Mouse (Mus musculus) midbrain, embryonic 11.5 days (tissue): ENCODE data around the gene Vps39. TPM values are rescaled to one million over a fixed set of nuclear protein-coding genes. Genes with fewer than 3 reads are reported as not detected.

Source experiments
- ATAC-seq: fragments of 200-750 bp; cut with Nextera tagmentation; 2 replicates; pipeline ENCODE4 v1.8.0; 2017; ENCODE audit warnings: moderate TSS enrichment, moderate library complexity; ENCODE audit not compliant: low FRiP score
- DNase-seq: peaks from one replicate; pipeline ENCODE4 v3.0.0; 2015; ENCODE audit warnings: low spot score; ENCODE audit errors: missing footprints
- H3K27ac ChIP-seq: fragments of 300-500 bp; sonication (generic); 2 replicates; pipeline ENCODE4 v1.5.1; 2014; ENCODE audit warnings: low read depth, low read length
- H3K27me3 ChIP-seq: fragments of 300-500 bp; sonication (generic); 2 replicates; pipeline ENCODE4 v1.6.1; 2014; ENCODE audit warnings: mild to moderate bottlenecking, low read length, moderate library complexity, mixed read lengths; ENCODE audit not compliant: control insufficient read depth, insufficient read depth
- H3K36me3 ChIP-seq: fragments of 300-500 bp; sonication (generic); 2 replicates; pipeline ENCODE4 v1.6.1; 2014; ENCODE audit warnings: mild to moderate bottlenecking, low read length, moderate library complexity, mixed read lengths; ENCODE audit not compliant: control insufficient read depth, insufficient read depth
- H3K4me1 ChIP-seq: fragments of 300-500 bp; sonication (generic); 2 replicates; pipeline ENCODE4 v1.6.1; 2014; ENCODE audit warnings: low read length; ENCODE audit not compliant: control insufficient read depth, insufficient read depth
- H3K4me2 ChIP-seq: fragments of 300-500 bp; sonication (generic); 2 replicates; pipeline ENCODE4 v1.6.1; 2014; ENCODE audit warnings: mild to moderate bottlenecking, moderate library complexity
- H3K4me3 ChIP-seq: fragments of 300-500 bp; sonication (generic); 2 replicates; pipeline ENCODE4 v1.5.1; 2014; ENCODE audit warnings: low read depth, low read length
- H3K9ac ChIP-seq: fragments of 300-500 bp; sonication (generic); 2 replicates; pipeline ENCODE4 v1.6.1; 2014; ENCODE audit warnings: low read length
- H3K9me3 ChIP-seq: fragments of 300-500 bp; sonication (generic); 2 replicates; pipeline ENCODE4 v1.6.1; 2016; ENCODE audit warnings: low read length; ENCODE audit not compliant: control insufficient read depth
- WGBS: fragments of 180-500 bp; shearing (Covaris S2); extraction: QIAGEN DNeasy Blood & Tissue Kit; methylation state at CpG from one replicate; pipeline ENCODE4 v1.1.7; 2014; 5-methylcytosine and 5-hydroxymethylcytosine counted together
- polyA plus RNA-seq: library from polyadenylated mRNA; unstranded; fragments of >200 nt; fragmentation: Nextera tagmentation; extraction: Ambion mirVana; gene quantifications from 2 replicates; pipeline ENCODE4 v1.2.1, GENCODE M21; 2014

The Vps39 gene
- polyA plus RNA-seq, 1 experiment from 2014 or later: 36.8 TPM

GRCm38 (mm10) chr2:120366501-120366900 is 13.6 kb upstream of the Vps39 start:
- ATAC-seq: no peak
- H3K27ac ChIP-seq: no peak overlapping the region
- no peak for DNase-seq
- 97% methylated on average over 3 of the region's 3 CpGs for WGBS
- H3K9ac ChIP-seq: no peak overlapping the region
- no peaks in the 10 kb centered on the region for H3K4me1 ChIP-seq
- no peak overlapping the region for H3K4me3 ChIP-seq
- no peaks in the 10 kb centered on the region for H3K27me3 ChIP-seq
- H3K9me3 ChIP-seq: no peaks in the 10 kb centered on the region
- no peak overlapping the region for H3K4me2 ChIP-seq
- H3K36me3 ChIP-seq: peaks cover 13% of the 10 kb centered on the region; the same call in 1 of the 2 replicates

DNA sequence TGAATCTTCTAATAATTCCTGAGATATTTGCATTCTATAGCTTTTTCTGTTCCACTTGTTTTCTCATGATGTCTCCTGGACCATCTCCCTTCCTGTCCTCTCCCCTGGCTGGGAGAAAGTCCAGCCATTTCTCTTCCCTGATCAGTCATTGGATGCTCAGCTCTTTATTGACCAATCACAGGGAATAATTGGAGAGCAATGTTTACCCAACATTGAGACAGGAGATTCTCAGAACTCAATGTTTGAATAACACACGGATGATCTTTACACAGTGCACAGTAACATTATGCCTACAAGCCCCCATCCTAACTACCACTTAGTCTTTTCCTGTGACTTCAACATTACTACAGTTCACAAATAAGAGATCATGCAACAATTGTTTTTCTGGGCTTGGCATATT is 7.5 kb upstream of the Vps39 start:
- DNase-seq (no peak), ATAC-seq (no peak)
- no peaks in the 10 kb centered on the region for H3K4me1 ChIP-seq
- no peak overlapping the region for H3K4me2 ChIP-seq
- WGBS: 88% methylated on average over 1 of the region's 1 CpGs
- peaks cover 6% of the 10 kb centered on the region; the same call in 1 of the 2 replicates for H3K36me3 ChIP-seq
- no peak overlapping the region for H3K4me3 ChIP-seq
- H3K9ac ChIP-seq: no peak overlapping the region
- H3K9me3 ChIP-seq: no peaks in the 10 kb centered on the region
- no peak overlapping the region for H3K27ac ChIP-seq
- no peaks in the 10 kb centered on the region for H3K27me3 ChIP-seq

DNA sequence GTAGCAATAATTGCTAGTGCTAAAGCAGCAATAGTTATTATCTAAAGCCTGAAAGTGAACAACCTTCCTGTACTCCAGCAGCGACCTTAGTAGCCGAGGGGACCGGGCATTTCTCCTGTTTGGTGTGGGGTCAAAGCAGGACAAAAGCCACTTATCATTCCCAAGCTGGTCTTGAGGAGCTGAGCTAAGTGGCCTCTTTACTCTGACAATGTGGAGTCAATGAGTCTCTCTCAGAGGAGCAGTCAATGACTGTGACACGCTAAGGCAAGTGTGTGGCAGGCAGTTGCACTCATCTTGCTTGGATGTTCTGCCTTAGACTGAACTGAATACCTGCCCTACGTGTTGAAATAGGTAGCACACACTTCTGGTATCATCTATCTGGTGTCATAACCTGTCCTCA is 1.6 kb downstream of the Vps39 start:
- 84% methylated on average over 5 of the region's 5 CpGs for WGBS
- H3K4me1 ChIP-seq: peaks cover 11% of the 10 kb centered on the region; the same call in 1 of the 2 replicates
- DNase-seq: no peak
- no peak overlapping the region for H3K27ac ChIP-seq
- H3K4me2 ChIP-seq: no peak overlapping the region
- H3K9me3 ChIP-seq: no peaks in the 10 kb centered on the region
- H3K4me3 ChIP-seq: no peak overlapping the region
- H3K9ac ChIP-seq: no peak overlapping the region
- H3K36me3 ChIP-seq: peaks cover 2% of the 10 kb centered on the region; the same call in 1 of the 2 replicates
- H3K27me3 ChIP-seq: no peaks in the 10 kb centered on the region
- ATAC-seq: no peak

GRCm38 (mm10) chr2:120348120-120348519 is 4.8 kb downstream of the Vps39 start:
- no peak overlapping the region for H3K4me2 ChIP-seq
- H3K4me1 ChIP-seq: peaks cover 11% of the 10 kb centered on the region; the same call in 1 of the 2 replicates
- H3K36me3 ChIP-seq: 0 out of 2 replicates have a peak, but pooled peaks cover 2% of the 10 kb centered on the region
- no peak for ATAC-seq
- no peak overlapping the region for H3K9ac ChIP-seq
- WGBS: 86% methylated on average over 9 of the region's 9 CpGs
- H3K9me3 ChIP-seq: no peaks in the 10 kb centered on the region
- no peak overlapping the region for H3K4me3 ChIP-seq
- no peak overlapping the region for H3K27ac ChIP-seq
- no peaks in the 10 kb centered on the region for H3K27me3 ChIP-seq
- DNase-seq: no peak

GRCm38 (mm10) chr2:120341741-120342140 is 11.2 kb downstream of the Vps39 start:
- Histone ChIP-seq H3K4me2 (no peak overlapping the region), H3K4me3 (no peak overlapping the region), H3K27me3 (no peaks in the 10 kb centered on the region), H3K9me3 (no peaks in the 10 kb centered on the region), H3K9ac (no peak overlapping the region), H3K4me1 (no peaks in the 10 kb centered on the region), H3K36me3 (peaks cover 5% of the 10 kb centered on the region; the same call in 1 of the 2 replicates), H3K27ac (no peak overlapping the region)
- ATAC-seq (no peak), DNase-seq (no peak)
- WGBS: 91% methylated on average over 1 of the region's 1 CpGs

DNA sequence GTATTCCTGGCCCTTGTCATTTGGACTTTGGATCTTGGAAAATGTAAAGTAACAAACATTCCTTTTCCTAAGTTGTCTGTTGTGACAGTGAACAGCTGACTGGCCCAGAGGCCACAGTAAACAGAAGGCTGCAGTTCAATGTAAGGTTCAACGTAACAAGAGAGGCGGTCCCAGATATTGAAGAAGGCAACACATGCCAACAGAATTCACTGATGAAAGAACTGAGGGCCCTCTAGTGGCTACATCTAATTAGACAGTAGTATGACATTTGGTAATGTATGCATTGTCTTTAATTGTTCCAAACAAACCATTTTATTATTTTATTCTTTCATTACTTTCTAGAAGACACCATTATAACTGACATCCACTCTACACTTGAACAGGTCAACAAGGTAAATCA is 15.1 kb downstream of the Vps39 start:
- no peak for ATAC-seq
- 85% methylated on average over 2 of the region's 2 CpGs for WGBS
- H3K36me3 ChIP-seq: peaks cover 4% of the 10 kb centered on the region; the same call in 1 of the 2 replicates
- DNase-seq: no peak
- no peak overlapping the region for H3K9ac ChIP-seq
- no peak overlapping the region for H3K4me3 ChIP-seq
- no peaks in the 10 kb centered on the region for H3K27me3 ChIP-seq
- no peak overlapping the region for H3K4me2 ChIP-seq
- no peaks in the 10 kb centered on the region for H3K4me1 ChIP-seq
- H3K9me3 ChIP-seq: no peaks in the 10 kb centered on the region
- no peak overlapping the region for H3K27ac ChIP-seq

GRCm38 (mm10) chr2:120331575-120331974 is 21.4 kb downstream of the Vps39 start:
- ATAC-seq: no peak
- no peaks in the 10 kb centered on the region for H3K27me3 ChIP-seq
- no peak overlapping the region for H3K4me3 ChIP-seq
- no peak overlapping the region for H3K27ac ChIP-seq
- no peaks in the 10 kb centered on the region for H3K9me3 ChIP-seq
- 91% methylated on average over 4 of the region's 4 CpGs for WGBS
- H3K9ac ChIP-seq: no peak overlapping the region
- DNase-seq: no peak
- H3K36me3 ChIP-seq: peaks cover 11% of the 10 kb centered on the region; the same call in 1 of the 2 replicates
- H3K4me1 ChIP-seq: no peaks in the 10 kb centered on the region
- H3K4me2 ChIP-seq: no peak overlapping the region

DNA sequence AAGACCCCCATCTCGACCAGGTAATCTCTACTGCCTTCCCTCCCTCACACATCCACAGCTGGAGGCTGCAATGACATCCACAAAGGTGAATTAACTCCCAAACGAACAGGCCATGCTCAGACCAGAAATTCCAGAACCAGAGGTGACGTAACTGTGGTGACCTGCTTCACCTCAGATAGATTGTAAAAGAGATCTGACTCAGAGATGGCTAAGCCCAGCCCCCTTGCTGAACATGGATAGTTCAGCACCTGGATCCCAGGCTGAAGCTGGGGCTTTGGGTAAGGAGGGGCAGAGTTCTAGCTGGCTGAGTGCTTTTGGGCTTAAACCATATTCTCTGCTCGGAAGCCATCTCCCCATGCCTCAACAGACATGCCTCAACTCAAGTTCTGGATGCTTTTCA is 37.9 kb downstream of the Vps39 start:
- Histone ChIP-seq H3K9ac (no peak overlapping the region), H3K4me2 (no peak overlapping the region), H3K27ac (no peak overlapping the region), H3K36me3 (peaks cover 4% of the 10 kb centered on the region; the same call in 1 of the 2 replicates), H3K9me3 (no peaks in the 10 kb centered on the region), H3K4me1 (no peaks in the 10 kb centered on the region), H3K27me3 (no peaks in the 10 kb centered on the region), H3K4me3 (no peak overlapping the region)
- ATAC-seq: no peak
- DNase-seq: no peak
- 81% methylated on average over 4 of the region's 4 CpGs for WGBS

DNA sequence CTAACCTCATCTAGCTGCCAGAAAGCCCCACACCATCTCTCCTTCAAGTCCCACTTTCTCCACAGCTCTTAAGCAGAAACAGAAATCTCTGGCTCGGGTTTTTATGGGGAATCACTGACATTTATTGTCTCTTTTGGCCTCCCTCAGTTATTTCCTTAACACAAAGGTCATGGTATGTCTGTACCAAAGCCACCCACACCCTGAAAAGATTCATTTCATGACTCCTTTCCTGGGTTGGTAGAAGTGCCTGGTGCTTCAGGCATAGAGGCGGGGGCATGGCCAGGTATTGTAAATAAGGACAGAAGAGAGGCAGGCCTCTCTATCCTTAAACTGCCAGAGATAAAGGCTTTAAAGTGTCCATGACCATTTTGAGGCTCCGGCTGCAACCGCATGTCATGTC is 38.5 kb downstream of the Vps39 start:
- 89% methylated on average over 4 of the region's 4 CpGs for WGBS

More for the DNA sequence above, 38.5 kb downstream of the Vps39 start:
- Histone ChIP-seq H3K4me1 (no peaks in the 10 kb centered on the region), H3K36me3 (peaks cover 4% of the 10 kb centered on the region; the same call in 1 of the 2 replicates), H3K27me3 (no peaks in the 10 kb centered on the region), H3K9me3 (no peaks in the 10 kb centered on the region), H3K9ac (no peak overlapping the region), H3K27ac (no peak overlapping the region), H3K4me2 (no peak overlapping the region), H3K4me3 (no peak overlapping the region)
- DNase-seq: no peak
- no peak for ATAC-seq
